Mouse (Mus musculus) cerebellum, adult 2 months (tissue): ENCODE results near the gene Maml3.

Experiments
- CTCF ChIP-seq: fragments of 200-500 bp; IDR thresholded peaks from 2 replicates; pipeline ENCODE4 v1.5.1; 2011; ENCODE audit warnings: low read depth, mild to moderate bottlenecking, control low read depth, low read length, moderate library complexity, borderline replicate concordance; ENCODE audit not compliant: insufficient read depth
- POLR2A ChIP-seq: fragments of 200-500 bp; IDR thresholded peaks from 2 replicates; pipeline ENCODE4 v1.6.1; 2011; ENCODE audit warnings: low read length, control low read depth, borderline replicate concordance; ENCODE audit not compliant: insufficient read depth

DNA sequence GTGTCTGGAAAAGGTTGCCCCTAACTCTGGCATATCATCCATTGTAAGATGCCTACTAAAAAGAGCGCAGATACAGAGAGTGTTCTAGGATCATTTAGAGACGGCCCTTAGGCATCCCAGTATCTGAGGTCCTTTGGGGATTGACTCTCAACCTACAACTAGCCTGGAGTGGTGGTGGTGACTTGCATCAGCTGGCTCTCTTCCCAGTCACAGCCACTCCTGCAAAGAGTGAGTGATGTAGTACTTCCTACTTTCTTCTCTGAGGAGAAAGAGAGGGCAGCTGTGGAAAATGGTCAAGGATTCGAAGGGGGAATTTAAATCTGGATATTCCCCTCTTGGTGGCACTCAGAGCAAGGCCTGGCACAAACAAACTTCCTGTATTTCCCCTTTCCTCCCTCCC, 385.5 kb downstream of the Maml3 start:
- TF ChIP-seq POLR2A (no peak), CTCF (no peak)
